Mouse (Mus musculus): Measurements from ENCODE around the gene Hfe2.
A peak's percentile ranks its signal among the peaks of the same experiment; 100 is the strongest.

Hfe2 gene

DNA sequence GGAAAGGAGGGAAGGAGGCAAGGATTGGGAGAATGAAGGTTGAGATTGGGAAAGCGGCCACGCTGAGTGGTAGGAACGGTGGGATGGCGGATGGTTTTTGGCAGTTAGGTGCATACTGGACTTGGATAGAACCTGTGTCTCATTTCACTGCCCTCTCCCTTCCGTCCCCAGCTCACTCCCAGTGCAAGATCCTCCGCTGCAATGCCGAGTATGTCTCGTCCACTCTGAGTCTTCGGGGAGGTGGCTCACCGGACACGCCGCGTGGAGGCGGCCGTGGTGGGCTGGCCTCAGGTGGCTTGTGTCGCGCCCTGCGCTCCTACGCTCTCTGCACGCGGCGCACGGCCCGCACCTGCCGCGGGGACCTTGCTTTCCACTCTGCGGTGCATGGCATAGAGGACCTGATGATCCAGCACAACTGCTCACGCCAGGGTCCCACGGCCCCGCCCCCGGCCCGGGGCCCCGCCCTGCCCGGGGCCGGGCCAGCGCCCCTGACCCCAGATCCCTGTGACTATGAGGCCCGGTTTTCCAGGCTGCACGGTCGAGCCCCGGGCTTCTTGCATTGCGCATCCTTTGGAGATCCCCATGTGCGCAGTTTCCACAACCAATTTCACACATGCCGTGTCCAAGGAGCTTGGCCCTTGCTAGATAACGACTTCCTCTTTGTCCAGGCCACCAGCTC lies 2.0 kb downstream of the Hfe2 start:
- no peak for DNase-seq (ENCODE audit: low spot score in 2 of 2)

DNA sequence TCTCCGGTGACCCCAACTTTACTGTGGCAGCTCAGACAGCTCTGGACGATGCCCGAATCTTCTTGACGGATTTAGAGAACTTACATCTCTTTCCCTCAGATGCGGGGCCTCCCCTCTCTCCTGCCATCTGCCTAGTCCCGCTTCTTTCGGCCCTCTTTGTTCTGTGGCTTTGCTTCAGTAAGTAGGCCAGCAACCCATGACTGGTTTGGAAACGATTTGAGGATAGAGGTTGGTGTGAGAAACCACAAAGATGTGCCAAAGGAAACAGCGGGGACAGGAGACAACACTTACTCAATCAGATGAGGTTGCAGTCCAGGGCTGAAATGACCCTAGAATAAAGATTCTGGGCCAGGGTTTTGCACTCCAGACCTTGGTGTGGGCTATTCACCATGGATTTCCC lies 3.5 kb downstream of the Hfe2 start:
- no peak for DNase-seq (ENCODE audit: low spot score in 2 of 2)

DNA sequence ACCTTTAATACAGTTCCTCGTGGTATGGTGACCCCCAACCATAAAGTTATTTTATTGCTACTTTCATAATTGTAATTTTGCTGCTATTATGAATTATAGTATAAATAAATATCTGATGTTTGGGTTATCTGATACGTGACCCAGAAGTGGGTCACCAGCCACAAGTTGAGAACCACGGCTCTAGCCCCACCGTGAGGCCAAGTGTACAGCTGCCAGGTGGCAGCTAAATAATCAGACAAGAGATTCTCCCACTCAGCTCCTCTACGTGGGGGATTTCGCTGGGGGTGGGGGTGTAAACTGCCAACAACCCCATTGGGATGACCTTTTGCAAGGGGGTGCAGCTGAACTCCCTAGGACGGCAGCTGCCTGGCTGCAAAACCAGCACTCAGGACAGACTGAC lies 7.1 kb downstream of the Hfe2 start:
- DNase-seq (ENCODE audit: low spot score in 2 of 2) = no peak

DNA sequence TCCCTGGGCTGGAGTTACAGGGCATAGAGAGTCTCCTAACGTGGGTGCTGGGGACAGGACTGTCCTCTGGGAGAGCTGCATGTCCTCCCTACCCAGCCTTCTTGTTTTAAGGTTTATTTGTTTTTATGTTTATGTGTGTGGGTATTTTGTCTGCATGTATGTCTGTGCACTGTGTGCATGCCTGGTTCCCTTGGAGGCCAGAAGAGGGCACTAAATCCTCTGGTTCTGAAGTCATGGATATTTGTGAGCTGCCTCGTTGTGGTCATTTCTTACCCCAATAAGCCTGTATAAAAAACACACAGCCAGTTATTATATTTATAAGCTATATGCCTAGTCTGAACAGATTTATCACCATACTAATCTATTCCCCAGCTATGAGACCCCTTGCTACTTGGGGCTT lies 9.3 kb downstream of the Hfe2 start:
- no peak for DNase-seq (ENCODE audit: low spot score in 2 of 2)

DNA sequence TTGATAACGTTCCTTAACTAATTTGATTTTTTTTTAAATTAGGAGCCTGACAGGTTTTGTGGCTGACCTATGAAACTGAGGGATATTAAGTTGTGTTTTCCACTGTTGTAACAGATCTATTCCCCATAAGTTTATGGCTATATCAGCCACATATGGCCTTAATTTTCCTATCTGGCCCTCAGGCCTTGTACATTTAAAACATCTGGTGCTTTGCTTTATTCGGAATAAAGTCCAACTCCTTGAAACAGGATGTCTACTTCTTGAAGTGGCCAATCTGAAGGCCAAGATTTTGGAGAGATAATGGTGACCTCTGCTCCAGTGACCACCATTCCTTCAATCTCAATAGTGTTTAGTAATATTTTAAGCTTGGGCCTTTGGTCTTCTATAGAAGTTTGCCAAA lies 14.3 kb downstream of the Hfe2 start:
- no peak for DNase-seq (ENCODE audit: low spot score in 2 of 2)

DNA sequence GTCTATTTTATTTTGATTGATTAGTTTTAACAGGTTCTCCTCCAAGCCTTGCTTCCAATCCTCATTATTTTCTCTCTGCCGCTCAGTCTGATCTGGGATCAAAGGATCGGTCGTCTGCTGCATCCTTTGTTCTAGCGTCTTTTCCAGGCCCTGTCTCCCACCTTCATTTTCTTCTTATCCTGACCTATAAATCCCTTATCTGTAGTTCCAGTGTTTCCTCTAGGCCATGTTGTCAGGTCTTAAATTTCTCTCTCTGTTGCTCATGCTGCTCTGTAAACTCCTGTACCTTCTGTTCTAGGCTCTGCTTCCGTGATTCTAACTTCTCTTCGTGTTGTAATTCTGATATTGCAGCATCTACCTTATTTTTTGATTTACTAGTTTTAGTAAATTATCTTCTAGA lies 15.8 kb downstream of the Hfe2 start:
- no peak for DNase-seq (ENCODE audit: low spot score in 2 of 2)

DNA sequence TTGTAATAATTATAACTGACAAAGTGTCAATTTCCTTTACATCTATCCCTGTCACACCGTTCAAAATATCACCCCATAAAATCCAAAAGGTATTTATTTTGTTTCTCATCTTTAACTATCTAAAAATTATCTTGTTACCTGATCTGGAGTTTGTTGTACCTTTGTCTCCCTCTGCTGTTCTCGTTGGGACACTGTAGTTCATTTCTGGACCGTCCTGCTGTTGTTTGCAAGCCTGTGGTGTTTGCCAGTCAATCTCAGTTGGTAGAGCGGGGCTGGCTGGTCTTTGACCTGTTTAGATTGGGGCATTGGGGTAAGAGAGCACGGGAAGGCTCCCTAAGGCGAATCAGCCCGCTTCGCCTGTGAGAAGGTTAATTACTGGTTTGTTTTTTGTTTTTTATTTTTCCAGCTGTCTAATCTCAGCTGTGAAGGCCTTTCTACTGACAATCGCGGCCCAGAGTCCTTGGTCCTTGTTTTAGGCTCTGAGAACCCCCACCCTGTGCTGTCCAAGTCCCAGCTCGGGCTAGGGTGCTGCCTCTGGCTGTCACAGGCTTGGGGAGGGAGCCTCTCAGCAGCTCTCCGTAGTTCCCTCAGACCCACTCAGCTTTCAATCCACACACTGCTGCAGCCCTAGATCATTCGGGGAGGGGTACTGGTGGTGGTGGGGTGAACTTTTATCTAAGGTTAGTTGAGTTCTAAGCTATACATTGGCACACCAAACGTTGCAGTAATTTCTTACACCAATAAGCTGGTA lies 16.5 kb downstream of the Hfe2 start:
- no peak for DNase-seq (ENCODE audit: low spot score in 2 of 2)

DNA sequence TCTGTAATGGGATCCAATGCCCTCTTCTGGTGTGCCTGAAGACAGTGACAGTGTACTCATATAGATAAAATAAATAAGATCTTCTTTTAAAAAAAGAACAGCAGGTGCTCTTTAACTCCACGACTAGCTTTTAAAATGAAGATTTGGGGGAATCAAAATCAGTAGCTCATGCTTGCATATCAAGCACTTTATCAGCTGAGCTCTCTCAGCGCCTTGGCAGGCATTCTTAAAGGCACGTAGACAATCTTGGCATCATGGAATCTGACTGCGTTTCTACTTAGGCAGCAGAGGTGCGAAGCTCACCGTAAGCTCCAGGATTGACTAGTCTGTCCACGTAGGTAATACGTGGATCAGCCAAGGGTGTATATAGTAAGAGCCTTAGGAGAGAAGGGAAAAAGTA lies 17.6 kb downstream of the Hfe2 start:
- no peak for DNase-seq (ENCODE audit: low spot score in 2 of 2)

DNA sequence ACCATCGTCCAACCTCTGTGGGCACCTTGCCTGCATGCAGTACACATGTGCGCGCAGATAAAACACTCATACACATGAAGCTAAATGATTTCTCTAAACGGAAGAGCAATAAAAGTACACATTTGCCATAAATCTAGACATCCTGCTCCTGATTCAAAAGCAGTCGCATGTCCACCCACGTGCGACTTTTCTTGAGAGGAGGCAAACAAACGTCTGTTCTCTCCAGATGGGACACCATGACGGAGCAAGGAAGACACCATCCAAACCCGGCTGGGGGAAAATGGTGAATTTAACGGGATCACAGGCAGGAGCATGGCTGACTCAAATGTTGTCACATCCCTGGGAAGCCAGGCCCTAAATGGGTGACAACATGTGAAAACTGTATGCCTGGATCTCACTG lies 18.4 kb downstream of the Hfe2 start:
- no peak for DNase-seq (ENCODE audit: low spot score in 2 of 2)

DNA sequence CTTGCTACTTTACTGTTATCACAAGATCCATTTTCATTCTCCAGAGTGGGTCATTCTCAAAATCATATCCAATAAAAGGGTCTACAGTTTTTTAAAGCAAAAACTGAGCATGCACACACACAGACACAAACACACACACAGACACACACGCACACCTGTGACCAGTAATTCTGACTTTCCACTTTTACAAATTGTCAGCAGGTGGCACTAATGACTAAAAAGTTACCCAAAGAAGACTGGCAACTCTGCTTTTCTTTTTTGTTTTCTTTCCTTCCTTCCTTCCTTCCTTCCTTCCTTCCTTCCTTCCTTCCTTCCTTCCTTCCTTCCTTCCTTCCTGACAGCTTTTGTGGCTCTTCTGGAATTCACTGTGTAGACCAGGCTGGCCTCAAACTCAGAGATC lies 20.6 kb downstream of the Hfe2 start:
- DNase-seq (ENCODE audit: low spot score in 2 of 2) = no peak

DNA sequence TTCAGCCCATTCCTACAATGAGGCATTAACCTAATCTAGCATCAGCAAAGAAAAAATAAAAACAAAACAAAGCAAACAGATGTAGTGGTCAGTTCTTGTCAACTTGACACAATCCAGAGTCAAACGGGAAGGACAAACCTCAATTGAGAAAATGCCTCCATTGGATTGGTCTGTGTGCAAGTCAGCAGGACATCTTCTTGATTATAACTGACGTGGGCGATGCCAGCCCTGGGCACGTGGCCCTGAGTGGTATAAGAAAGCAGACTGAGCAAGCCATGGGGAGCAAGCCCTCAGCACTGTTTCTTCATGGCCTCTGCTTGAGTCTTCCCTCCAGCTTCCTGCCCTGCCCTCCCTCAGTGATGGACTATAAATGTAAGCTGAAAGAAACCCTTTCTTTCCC lies 21.9 kb downstream of the Hfe2 start:
- no peak for DNase-seq (ENCODE audit: low spot score in 2 of 2)

DNA sequence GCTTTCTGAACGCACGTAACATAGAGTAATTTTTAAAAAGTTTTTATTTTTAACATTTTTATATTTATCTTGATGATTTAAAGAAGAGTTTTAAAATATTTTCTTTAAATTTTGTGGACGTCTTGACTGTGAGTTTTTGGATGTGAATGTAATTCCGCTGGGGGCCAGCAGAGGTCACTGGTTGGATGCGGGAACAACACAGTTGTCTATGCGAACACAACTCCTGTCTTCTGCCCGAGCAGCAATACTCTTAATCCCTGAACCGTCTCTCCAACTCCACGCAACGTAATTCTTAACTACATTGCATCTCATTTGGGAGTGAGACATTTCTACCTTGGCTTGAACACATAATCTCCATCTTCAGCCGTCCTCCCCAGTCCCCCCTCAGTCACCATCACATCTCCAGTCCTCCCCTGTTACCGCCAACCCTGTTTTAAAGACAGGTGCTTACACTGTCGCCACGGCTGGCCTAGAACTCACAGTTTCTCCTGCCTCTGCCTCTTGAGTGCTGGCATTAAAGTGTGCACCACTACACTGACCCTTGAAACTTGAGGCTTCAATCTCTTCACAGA lies 22.5 kb downstream of the Hfe2 start:
- peak; percentile 65 to 81 for DNase-seq (ENCODE audit: low spot score in 2 of 2)

DNA sequence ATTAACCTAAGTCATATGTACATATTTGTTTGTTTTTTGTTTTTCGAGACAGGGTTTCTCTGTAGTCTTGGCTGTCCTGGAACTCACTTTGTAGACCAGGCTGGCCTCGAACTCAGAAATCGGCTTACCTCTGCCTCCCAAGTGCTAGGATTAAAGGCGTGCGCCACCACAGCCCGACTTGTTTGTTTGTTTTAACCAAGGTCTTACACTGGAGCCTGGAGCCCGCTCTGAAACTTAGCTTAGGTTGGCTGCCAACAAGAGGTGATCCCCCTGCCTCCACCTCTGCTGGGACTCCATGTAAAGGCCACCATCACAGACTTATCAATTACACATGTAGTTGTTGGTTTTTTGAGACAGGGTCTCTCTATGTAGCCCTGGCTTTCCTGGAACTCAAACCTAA lies 23.9 kb downstream of the Hfe2 start:
- DNase-seq (ENCODE audit: low spot score in 2 of 2) = no peak

DNA sequence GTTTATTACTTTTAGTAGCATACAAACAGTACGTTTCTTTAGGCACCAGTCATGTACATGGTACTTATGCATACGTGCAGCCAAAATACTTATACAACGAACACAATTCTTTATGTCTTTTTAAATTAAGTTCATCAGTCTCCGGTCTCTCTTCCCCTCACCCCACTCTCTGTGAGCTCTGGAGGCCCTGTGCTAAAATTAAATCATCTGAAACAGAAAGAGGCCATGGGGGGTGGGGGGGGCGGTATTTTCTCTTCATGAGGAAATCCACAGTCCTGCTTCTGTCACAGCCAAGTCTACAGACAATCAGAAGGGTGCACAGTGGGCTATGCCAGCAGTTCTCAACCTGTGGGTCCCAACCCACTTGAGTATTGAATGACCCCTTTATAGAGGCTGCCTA lies 24.4 kb downstream of the Hfe2 start:
- no peak for DNase-seq (ENCODE audit: low spot score in 2 of 2)

DNA sequence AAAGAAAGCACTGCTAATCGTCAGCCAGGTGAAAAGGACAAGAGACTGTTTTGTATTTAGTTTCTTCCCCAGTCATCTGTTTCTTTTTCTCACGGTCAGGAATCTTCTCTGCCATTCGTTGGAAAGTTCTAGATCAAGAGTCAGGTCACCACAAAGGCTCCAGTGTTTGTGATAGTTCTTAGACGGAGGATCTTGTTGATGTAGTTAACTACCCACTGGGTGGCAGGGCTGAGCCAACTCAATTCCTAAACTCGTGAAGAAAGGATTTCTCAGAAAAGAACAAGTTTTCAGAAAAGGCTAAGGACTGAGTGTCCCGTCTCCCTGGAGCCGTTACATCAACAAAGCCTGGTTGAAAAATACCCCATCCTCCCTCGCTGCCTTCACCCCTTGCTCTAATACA lies 26.2 kb downstream of the Hfe2 start:
- peak in 1 of 2 experiments; percentile 64 for DNase-seq (ENCODE audit: low spot score in 2 of 2)

DNA sequence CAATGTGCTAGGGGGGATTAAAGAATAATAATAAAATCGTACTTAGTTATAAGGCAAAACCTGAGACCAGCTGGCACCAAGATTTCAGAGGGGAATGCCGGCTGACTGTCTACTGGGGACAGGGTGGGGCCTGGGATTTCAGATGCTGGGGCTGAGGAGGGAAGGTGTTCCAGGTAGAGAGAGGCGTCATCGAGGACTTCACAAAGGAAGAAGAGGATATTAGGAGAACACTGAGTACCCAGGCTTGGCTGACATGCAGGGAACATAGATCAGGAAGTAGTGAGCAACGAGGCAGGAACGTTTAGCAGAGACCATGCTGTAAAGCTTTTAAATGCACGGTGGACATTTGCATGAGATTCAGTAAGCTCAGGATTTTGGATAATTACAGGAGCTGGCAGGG lies 26.9 kb downstream of the Hfe2 start:
- DNase-seq (ENCODE audit: low spot score in 2 of 2) = no peak

DNA sequence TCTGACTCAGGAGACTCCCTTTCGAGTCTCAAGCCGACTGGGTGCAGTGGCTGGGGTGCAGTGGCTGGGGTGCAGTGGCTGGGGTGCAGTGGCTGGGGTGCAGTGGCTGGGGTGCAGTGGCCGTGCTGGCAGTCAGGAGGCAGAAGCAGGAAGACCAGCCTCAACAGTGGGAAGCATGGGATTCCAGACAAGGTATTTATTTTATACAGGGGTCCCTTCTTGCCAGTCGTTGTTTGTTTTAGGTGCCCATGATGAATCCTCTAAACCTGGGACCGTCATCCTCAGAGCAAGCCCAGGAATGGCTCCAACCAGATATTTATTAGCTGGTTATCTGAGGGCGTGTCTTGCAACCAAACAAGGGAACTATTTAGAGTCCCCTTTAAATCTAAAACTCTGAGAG lies 28.6 kb downstream of the Hfe2 start:
- DNase-seq (ENCODE audit: low spot score in 2 of 2) = no peak

DNA sequence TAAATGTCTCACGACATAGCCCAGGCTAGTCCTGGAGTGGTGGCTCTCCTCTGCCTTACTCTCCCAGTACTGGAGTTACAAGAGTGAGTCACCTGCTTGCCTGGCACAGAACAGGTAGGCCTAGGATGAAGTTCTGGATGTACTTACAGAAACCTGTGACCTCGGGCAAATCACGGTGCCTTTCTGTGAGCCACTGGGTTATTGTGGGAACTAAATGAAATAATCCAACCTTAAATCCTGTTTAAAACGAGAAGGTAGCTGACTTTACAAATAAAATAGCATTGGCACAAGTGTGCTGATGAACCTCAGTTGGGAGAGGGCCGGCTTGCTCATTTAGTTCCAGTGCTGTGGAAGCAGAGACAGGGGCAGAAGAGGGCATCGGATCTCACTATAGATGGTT lies 29.3 kb downstream of the Hfe2 start:
- no peak for DNase-seq (ENCODE audit: low spot score in 2 of 2)

DNA sequence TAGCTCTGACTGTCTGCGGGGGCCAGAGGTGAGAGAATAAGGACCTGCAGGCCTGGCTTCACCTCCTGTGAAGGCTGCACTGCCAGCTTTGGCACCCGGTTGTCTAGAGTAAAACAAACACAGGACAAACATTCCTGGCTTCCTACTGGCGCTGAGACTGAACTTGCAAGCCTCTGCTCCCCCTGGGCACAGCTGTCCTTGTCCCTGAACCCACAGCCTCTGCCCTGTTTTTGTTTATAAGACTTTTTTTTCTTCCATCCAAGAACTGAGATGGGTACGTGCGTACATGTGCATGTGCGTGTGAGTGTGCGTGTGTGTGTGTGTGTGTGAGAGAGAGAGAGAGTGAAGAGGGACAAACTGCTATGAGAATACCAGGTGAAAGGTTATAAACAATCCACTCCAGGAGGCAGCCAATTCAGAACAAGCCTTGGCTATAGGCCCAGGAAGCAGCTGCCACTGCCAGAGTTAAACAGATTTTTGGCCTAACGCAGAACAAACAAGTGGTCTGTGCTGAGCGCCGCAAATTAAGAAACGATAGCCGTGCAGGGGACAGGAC lies 30.1 kb downstream of the Hfe2 start:
- no peak for DNase-seq (ENCODE audit: low spot score in 2 of 2)

DNA sequence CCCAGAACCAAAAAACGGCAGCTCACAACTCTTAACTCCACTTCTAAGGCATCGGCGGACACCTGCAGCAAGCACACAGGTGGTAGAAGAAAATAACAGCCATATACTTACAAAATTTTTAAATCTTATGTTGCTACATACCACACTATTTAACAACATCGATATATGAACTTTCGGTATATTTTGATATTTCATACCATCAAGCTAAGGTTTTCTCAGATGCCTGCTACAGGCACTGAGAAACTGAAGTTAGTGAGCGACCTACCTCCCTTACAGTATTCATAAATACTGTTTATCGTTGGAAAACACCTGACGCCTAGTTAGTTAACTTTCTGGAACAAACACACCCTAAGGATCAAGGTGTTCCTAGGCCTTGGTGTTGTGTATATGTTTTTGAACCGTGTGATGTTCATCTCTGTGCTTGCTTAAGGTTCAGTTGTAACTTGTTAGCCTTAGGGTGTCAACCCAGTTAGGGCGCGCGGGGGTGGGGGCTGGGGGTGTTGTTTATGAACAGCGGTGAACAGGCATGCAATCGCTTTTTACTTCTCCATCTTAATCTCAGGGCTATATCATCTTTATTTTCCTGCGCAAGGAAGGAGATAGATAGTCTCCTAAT lies 31.1 kb downstream of the Hfe2 start:
- DNase-seq (ENCODE audit: low spot score in 2 of 2) = no peak

DNA sequence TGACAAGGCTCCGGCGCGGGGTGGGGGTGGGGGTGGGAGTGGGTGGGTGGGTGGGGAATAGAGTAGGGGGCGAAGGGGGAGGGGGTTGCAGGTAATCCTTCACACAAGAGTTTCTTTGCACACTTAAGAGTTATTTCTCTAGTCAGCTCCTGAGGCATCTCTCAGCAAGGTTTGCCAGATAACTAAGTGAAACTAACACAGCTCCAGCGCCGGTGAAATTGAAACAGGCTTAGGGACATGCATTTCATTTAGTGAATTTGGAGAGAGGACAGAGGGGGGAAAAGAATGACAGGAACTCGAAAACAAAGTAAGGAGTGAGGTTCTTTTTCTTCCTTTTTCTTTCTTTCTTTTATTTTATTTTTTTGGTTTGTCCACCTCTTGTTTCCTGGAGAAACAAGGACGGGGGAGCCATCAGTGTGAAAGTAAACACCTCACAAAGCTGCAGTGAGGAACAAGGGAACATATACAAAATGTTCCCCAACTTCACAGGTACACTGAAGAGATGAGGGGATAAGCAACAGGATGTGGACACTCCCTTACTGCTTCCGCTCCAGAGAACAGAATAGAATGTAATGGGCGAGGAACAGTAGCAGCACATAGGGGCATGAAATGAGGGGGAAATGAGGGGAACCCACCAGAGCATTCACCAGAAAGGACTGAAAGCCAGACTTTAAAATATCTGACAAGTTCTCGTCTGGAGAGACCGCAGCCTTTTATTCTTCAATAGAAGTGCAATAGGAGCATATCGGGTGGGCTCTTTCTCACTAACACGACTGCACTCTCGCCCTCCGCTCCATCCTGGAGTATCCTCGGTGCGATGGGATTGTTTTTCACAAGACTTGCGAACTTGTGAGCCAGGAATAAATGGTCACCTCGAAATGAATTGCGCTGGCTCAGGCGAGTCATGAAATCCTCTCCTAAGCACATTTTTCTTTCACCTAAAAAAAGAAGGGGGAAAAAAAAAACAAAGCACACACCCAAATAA lies 32.0 kb downstream of the Hfe2 start:
- DNase-seq (ENCODE audit: low spot score in 2 of 2) = peak; percentile 54 to 59
